Mouse (Mus musculus): ENCODE data around the gene Ptprt.
"Not testable (repeated sequence)": the region's sequence is repeated elsewhere in the genome, so short reads cannot be mapped to it uniquely, and the experiment has no call there.

The Ptprt gene

GRCm38 (mm10) chr2:161549577-161549976 is 1111.4 kb downstream of the Ptprt start:
- DNase-seq (ENCODE audit: low spot score in 2 of 2), result no peak

GRCm38 (mm10) chr2:161547318-161547717 is 1113.6 kb downstream of the Ptprt start:
- no peak for DNase-seq (ENCODE audit: low spot score in 2 of 2)

- no peak for DNase-seq (ENCODE audit: low spot score in 2 of 2)
These were observed 1115.5 kb downstream of the Ptprt start for GRCm38 (mm10) chr2:161545406-161545805.

GRCm38 (mm10) chr2:161534151-161534550 is 1126.8 kb downstream of the Ptprt start:
- no peak for DNase-seq (ENCODE audit: low spot score in 2 of 2)

GRCm38 (mm10) chr2:161527192-161527591 is 1133.8 kb downstream of the Ptprt start:
- no peak for DNase-seq (ENCODE audit: low spot score in 2 of 2)

GRCm38 (mm10) chr2:161519671-161520070 is 1141.3 kb downstream of the Ptprt start:
- no peak for DNase-seq (ENCODE audit: low spot score in 2 of 2)

- DNase-seq (ENCODE audit: low spot score in 2 of 2), result peak; percentile 58 to 74
These were observed 1144.0 kb downstream of the Ptprt start for GRCm38 (mm10) chr2:161516921-161517320.

- no peak for DNase-seq (ENCODE audit: low spot score in 2 of 2)
These were observed 1147.7 kb downstream of the Ptprt start for GRCm38 (mm10) chr2:161513256-161513655.

GRCm38 (mm10) chr2:161511880-161512570 is 1148.9 kb downstream of the Ptprt start:
- not testable (repeated sequence) for DNase-seq (ENCODE audit: low spot score in 2 of 2)

GRCm38 (mm10) chr2:161511101-161511759 is 1149.7 kb downstream of the Ptprt start:
- DNase-seq (ENCODE audit: low spot score in 2 of 2), result no peak

GRCm38 (mm10) chr2:161499097-161499899 is 1161.6 kb downstream of the Ptprt start:
- no peak for DNase-seq (ENCODE audit: low spot score in 2 of 2)

GRCm38 (mm10) chr2:161498449-161499096 is 1162.4 kb downstream of the Ptprt start:
- DNase-seq (ENCODE audit: low spot score in 2 of 2), result no peak

GRCm38 (mm10) chr2:161481741-161482140 is 1179.2 kb downstream of the Ptprt start:
- no peak for DNase-seq (ENCODE audit: low spot score in 2 of 2)

GRCm38 (mm10) chr2:161480445-161480844 is 1180.5 kb downstream of the Ptprt start:
- DNase-seq (ENCODE audit: low spot score in 2 of 2), result no peak

All from frontal cortex, postnatal 36 days (tissue).